Mouse (Mus musculus) macrophage (primary cell): ENCODE data around the gene Slc35d1. TPM values are rescaled to one million over a fixed set of nuclear protein-coding genes. Genes with fewer than 3 reads are reported as not detected.

ENCODE experiments used
- H3K27ac ChIP-seq: fragments of 350-480 bp; formaldehyde crosslinking; 2 replicates; pipeline ENCODE4 v1.9.0; 2021
- H3K36me3 ChIP-seq: fragments of 350-480 bp; formaldehyde crosslinking; 2 replicates; pipeline ENCODE4 v1.9.0; 2021; ENCODE audit errors: inconsistent target
- H3K4me3 ChIP-seq: fragments of 350-480 bp; formaldehyde crosslinking; 2 replicates; pipeline ENCODE4 v1.9.0; 2021; ENCODE audit errors: inconsistent target
- H3K79me2 ChIP-seq: fragments of 350-480 bp; formaldehyde crosslinking; 2 replicates; pipeline ENCODE4 v1.9.0; 2021; ENCODE audit errors: inconsistent target
- WGBS: methylation state at CpG from one replicate; pipeline ENCODE4 v1.1.7; 2026; ENCODE audit warnings: inconsistent platforms; ENCODE audit not compliant: missing documents; 5-methylcytosine and 5-hydroxymethylcytosine counted together
- polyA plus RNA-seq: library from polyadenylated mRNA; stranded (reverse); fragments of 250-400 nt; gene quantifications from 3 replicates; pipeline ENCODE4 v1.2.4, GENCODE M21; 2018; ENCODE audit warnings: inconsistent platforms
- total RNA-seq, 78 experiments: library from RNA; depleted of rRNA; stranded (reverse); fragments of 250-400 nt; gene quantifications; 1 replicate in 9 of 78; 2 replicates in 24 of 78; 3 replicates in 43 of 78; 4 replicates in 2 of 78; pipeline ENCODE4 v1.2.4; 2018; ENCODE audit warnings: inconsistent platforms in 56 of 78

Gene Slc35d1
- 10 to 100 TPM; 11.3 to 36.1 (median 20.2) TPM for total RNA-seq (2018; cell fraction: chromatin; rRNA removed)
- 10 to 100 TPM in 5 of 26 experiments, 1 to 10 TPM in 21; 6.9 to 11.0 (median 9.1) TPM for total RNA-seq (2018; cell fraction: cytosol; rRNA removed)
- 10 to 100 TPM; 11.0 to 29.8 (median 16.7) TPM for total RNA-seq (2018; cell fraction: nucleus; rRNA removed)
- 4.3 to 8.3 TPM (median 5.8 TPM) in 3 replicates for polyA plus RNA-seq

- 3% methylated on average over 70 of the region's 70 CpGs for WGBS
Observed at GRCm38 (mm10) chr4:103214925-103215820, at the start of gene Slc35d1. Gene Slc35d1 (minus strand): TSS chr4:103215164.

GRCm38 (mm10) chr4:103263812-103264396, 48.9 kb upstream of the Slc35d1 start:
- H3K27ac ChIP-seq, result no peak overlapping the region
- WGBS, result 73% methylated on average over 8 of the region's 8 CpGs

More at GRCm38 (mm10) chr4:103214925-103215820, at the start of gene Slc35d1:
- no peaks in the 10 kb centered on the region for H3K79me2 ChIP-seq
- H3K4me3 ChIP-seq, result peak within 1 kb of the TSS; percentile 32
- no peak within 1 kb of the TSS for H3K27ac ChIP-seq
- H3K36me3 ChIP-seq, result peaks cover 1% of the 10 kb centered on the region; the same call in 1 of the 2 replicates

GRCm38 (mm10) chr4:103263378-103263777, 48.4 kb upstream of the Slc35d1 start:
- Histone ChIP-seq H3K27ac (no peak overlapping the region), H3K36me3 (no peaks in the 10 kb centered on the region), H3K4me3 (no peak overlapping the region), H3K79me2 (no peaks in the 10 kb centered on the region)
- 65% methylated on average over 5 of the region's 5 CpGs for WGBS

More at GRCm38 (mm10) chr4:103263812-103264396, 48.9 kb upstream of the Slc35d1 start:
- H3K4me3 ChIP-seq, result no peak overlapping the region
- H3K79me2 ChIP-seq, result no peaks in the 10 kb centered on the region
- H3K36me3 ChIP-seq, result no peaks in the 10 kb centered on the region

- no peak overlapping the region for H3K4me3 ChIP-seq
- 92% methylated on average over 3 of the region's 3 CpGs for WGBS
- no peaks in the 10 kb centered on the region for H3K79me2 ChIP-seq
- no peak overlapping the region for H3K27ac ChIP-seq
- H3K36me3 ChIP-seq, result no peaks in the 10 kb centered on the region
Observed at GRCm38 (mm10) chr4:103258817-103259216, 43.9 kb upstream of the Slc35d1 start.

GRCm38 (mm10) chr4:103253846-103254245, 38.9 kb upstream of the Slc35d1 start:
- no peak overlapping the region for H3K4me3 ChIP-seq
- H3K36me3 ChIP-seq, result no peaks in the 10 kb centered on the region
- WGBS, result 81% methylated on average over 4 of the region's 4 CpGs
- H3K27ac ChIP-seq, result no peak overlapping the region
- H3K79me2 ChIP-seq, result no peaks in the 10 kb centered on the region

GRCm38 (mm10) chr4:103249436-103250085, 34.6 kb upstream of the Slc35d1 start:
- no peak overlapping the region for H3K27ac ChIP-seq
- no peaks in the 10 kb centered on the region for H3K79me2 ChIP-seq
- no peaks in the 10 kb centered on the region for H3K36me3 ChIP-seq
- 24% methylated on average over 6 of the region's 6 CpGs for WGBS
- no peak overlapping the region for H3K4me3 ChIP-seq

GRCm38 (mm10) chr4:103247813-103248212, 32.8 kb upstream of the Slc35d1 start:
- H3K4me3 ChIP-seq, result no peak overlapping the region
- WGBS, result 93% methylated on average over 2 of the region's 2 CpGs
- no peaks in the 10 kb centered on the region for H3K36me3 ChIP-seq
- H3K79me2 ChIP-seq, result no peaks in the 10 kb centered on the region
- H3K27ac ChIP-seq, result no peak overlapping the region

- Histone ChIP-seq H3K4me3 (no peak overlapping the region), H3K79me2 (no peaks in the 10 kb centered on the region), H3K27ac (no peak overlapping the region), H3K36me3 (no peaks in the 10 kb centered on the region)
- 94% methylated on average over 3 of the region's 3 CpGs for WGBS
Observed at GRCm38 (mm10) chr4:103247249-103247648, 32.3 kb upstream of the Slc35d1 start.

GRCm38 (mm10) chr4:103232156-103232555, 17.2 kb upstream of the Slc35d1 start:
- H3K36me3 ChIP-seq, result no peaks in the 10 kb centered on the region
- WGBS, result 83% methylated on average over 1 of the region's 2 CpGs
- no peak overlapping the region for H3K27ac ChIP-seq
- H3K79me2 ChIP-seq, result no peaks in the 10 kb centered on the region
- H3K4me3 ChIP-seq, result no peak overlapping the region

- Histone ChIP-seq H3K27ac (no peak overlapping the region), H3K4me3 (no peak overlapping the region), H3K79me2 (no peaks in the 10 kb centered on the region), H3K36me3 (no peaks in the 10 kb centered on the region)
- 65% methylated on average over 7 of the region's 9 CpGs for WGBS
Observed at GRCm38 (mm10) chr4:103222854-103223253, 7.9 kb upstream of the Slc35d1 start.

- 20% methylated on average over 6 of the region's 6 CpGs for WGBS
- Histone ChIP-seq H3K79me2 (no peaks in the 10 kb centered on the region), H3K36me3 (no peaks in the 10 kb centered on the region), H3K27ac (no peak overlapping the region), H3K4me3 (no peak overlapping the region)
Observed at GRCm38 (mm10) chr4:103221789-103222188, 6.8 kb upstream of the Slc35d1 start.

GRCm38 (mm10) chr4:103219011-103219410, 4.0 kb upstream of the Slc35d1 start:
- Histone ChIP-seq H3K79me2 (no peaks in the 10 kb centered on the region), H3K36me3 (no peaks in the 10 kb centered on the region), H3K4me3 (no peak overlapping the region), H3K27ac (no peak overlapping the region)
- 89% methylated on average over 5 of the region's 5 CpGs for WGBS

- H3K4me3 ChIP-seq, result no peak overlapping the region
- H3K36me3 ChIP-seq, result no peaks in the 10 kb centered on the region
- WGBS, result 80% methylated on average over 6 of the region's 6 CpGs
- H3K27ac ChIP-seq, result no peak overlapping the region
- no peaks in the 10 kb centered on the region for H3K79me2 ChIP-seq
Observed at GRCm38 (mm10) chr4:103216046-103216445, 1.1 kb upstream of the Slc35d1 start.

- no peaks in the 10 kb centered on the region for H3K79me2 ChIP-seq
- peaks cover 4% of the 10 kb centered on the region; the same call in 1 of the 2 replicates for H3K36me3 ChIP-seq
- H3K4me3 ChIP-seq, result peak overlapping the region; percentile 32; the same call in 1 of the 2 replicates
- WGBS, result 0% methylated on average over 33 of the region's 48 CpGs
- H3K27ac ChIP-seq, result no peak overlapping the region
Observed at GRCm38 (mm10) chr4:103214498-103214924, 453 bp downstream of the Slc35d1 start.
